Mouse (Mus musculus): ENCODE measurements around the gene Rplp2. TPM values are rescaled to one million over a fixed set of nuclear protein-coding genes. Genes with fewer than 3 reads are reported as not detected.
A peak's percentile ranks its signal among the peaks of the same experiment; 100 is the strongest.

Rplp2 gene
- total RNA-seq, 4 experiments from 2014 or later, result 490 to 734 (median 578) TPM

- DNase-seq (ENCODE audit: low spot score in 2 of 2), result no peak
Measured at GRCm38 (mm10) chr7:141466607-141467148, 19.5 kb downstream of the Rplp2 start.

- no peak for DNase-seq (ENCODE audit: low spot score in 2 of 2)
Measured at GRCm38 (mm10) chr7:141467230-141468030, 20.3 kb downstream of the Rplp2 start, which contains the start of gene Cd151. Cd151 (plus strand) TSS chr7:141467392.

- DNase-seq (ENCODE audit: low spot score in 2 of 2), result no peak
Measured at GRCm38 (mm10) chr7:141468164-141468521, 21.0 kb downstream of the Rplp2 start.

- no peak for DNase-seq (ENCODE audit: low spot score in 2 of 2)
Measured at GRCm38 (mm10) chr7:141468522-141469211, 21.5 kb downstream of the Rplp2 start.

- DNase-seq (ENCODE audit: low spot score in 2 of 2), result no peak
Measured at GRCm38 (mm10) chr7:141469352-141469751, 22.2 kb downstream of the Rplp2 start.

GRCm38 (mm10) chr7:141469901-141470636 lies 22.9 kb downstream of the Rplp2 start:
- DNase-seq (ENCODE audit: low spot score in 2 of 2), result no peak

- no peak for DNase-seq (ENCODE audit: low spot score in 2 of 2)
Measured at GRCm38 (mm10) chr7:141470637-141470944, 23.4 kb downstream of the Rplp2 start.

- DNase-seq (ENCODE audit: low spot score in 2 of 2), result no peak
Measured at GRCm38 (mm10) chr7:141471236-141471635, 24.1 kb downstream of the Rplp2 start.

GRCm38 (mm10) chr7:141472226-141472625 lies 25.1 kb downstream of the Rplp2 start:
- DNase-seq (ENCODE audit: low spot score in 2 of 2), result no peak

GRCm38 (mm10) chr7:141472763-141473162 lies 25.6 kb downstream of the Rplp2 start:
- no peak for DNase-seq (ENCODE audit: low spot score in 2 of 2)

- DNase-seq (ENCODE audit: low spot score in 2 of 2), result no peak
Measured at GRCm38 (mm10) chr7:141474160-141474559, 27.0 kb downstream of the Rplp2 start.

GRCm38 (mm10) chr7:141475011-141475804 lies 28.0 kb downstream of the Rplp2 start, which contains the start of the genes Polr2l and Tspan4:
Polr2l (minus strand) TSS chr7:141475132.
Tspan4 (plus strand) TSS chr7:141475240.
- peak in 1 of 2 experiments; percentile 82 for DNase-seq (ENCODE audit: low spot score in 2 of 2)

- no peak for DNase-seq (ENCODE audit: low spot score in 2 of 2)
Measured at GRCm38 (mm10) chr7:141475805-141476158, 28.6 kb downstream of the Rplp2 start.

GRCm38 (mm10) chr7:141476226-141476980 lies 29.2 kb downstream of the Rplp2 start:
- DNase-seq (ENCODE audit: low spot score in 2 of 2), result no peak

- no peak for DNase-seq (ENCODE audit: low spot score in 2 of 2)
Measured at GRCm38 (mm10) chr7:141476981-141477370, 29.8 kb downstream of the Rplp2 start.

GRCm38 (mm10) chr7:141477578-141478269 lies 30.6 kb downstream of the Rplp2 start:
- no peak for DNase-seq (ENCODE audit: low spot score in 2 of 2)

- DNase-seq (ENCODE audit: low spot score in 2 of 2), result no peak
Measured at GRCm38 (mm10) chr7:141478270-141478748, 31.1 kb downstream of the Rplp2 start.

- peak in 1 of 2 experiments; percentile 75 for DNase-seq (ENCODE audit: low spot score in 2 of 2)
Measured at GRCm38 (mm10) chr7:141480842-141481497, 33.8 kb downstream of the Rplp2 start.
